Mouse (Mus musculus) cortical plate, adult 2 months (tissue): ENCODE data around the gene Dph5. TPM values are rescaled to one million over a fixed set of nuclear protein-coding genes. Genes with fewer than 3 reads are reported as not detected.

Source experiments
- H3K27ac ChIP-seq: fragments of 200-500 bp; 2 replicates; pipeline ENCODE4 v1.5.1; 2012; ENCODE audit warnings: low read length, control low read depth, inconsistent platforms; ENCODE audit not compliant: insufficient read depth
- H3K4me1 ChIP-seq: fragments of 200-500 bp; 2 replicates; pipeline ENCODE4 v1.6.1; 2011; ENCODE audit warnings: low read length; ENCODE audit not compliant: control insufficient read depth, insufficient read depth
- H3K4me3 ChIP-seq: fragments of 200-500 bp; 2 replicates; pipeline ENCODE4 v1.5.1; 2011; ENCODE audit warnings: mild to moderate bottlenecking, low read length, control low read depth; ENCODE audit not compliant: insufficient read depth
- CTCF ChIP-seq: fragments of 200-500 bp; IDR thresholded peaks from 2 replicates; pipeline ENCODE4 v1.5.1; 2011; ENCODE audit warnings: mild to moderate bottlenecking, control low read depth, low read length; ENCODE audit not compliant: insufficient read depth; ENCODE audit errors: extremely low read depth
- POLR2A ChIP-seq: fragments of 200-500 bp; IDR thresholded peaks from 2 replicates; pipeline ENCODE4 v1.6.1; 2011; ENCODE audit warnings: mild to moderate bottlenecking, low read length, control low read depth; ENCODE audit not compliant: insufficient read depth; ENCODE audit errors: extremely low read depth
- polyA plus RNA-seq: library from polyadenylated mRNA; depleted of rRNA; stranded (reverse); fragments of >200 nt; gene quantifications from 2 replicates; pipeline ENCODE4 v1.2.3, GENCODE M21; 2012; rRNA removed

Dph5 gene
- polyA plus RNA-seq, 1 experiment: 14.2 TPM

DNA sequence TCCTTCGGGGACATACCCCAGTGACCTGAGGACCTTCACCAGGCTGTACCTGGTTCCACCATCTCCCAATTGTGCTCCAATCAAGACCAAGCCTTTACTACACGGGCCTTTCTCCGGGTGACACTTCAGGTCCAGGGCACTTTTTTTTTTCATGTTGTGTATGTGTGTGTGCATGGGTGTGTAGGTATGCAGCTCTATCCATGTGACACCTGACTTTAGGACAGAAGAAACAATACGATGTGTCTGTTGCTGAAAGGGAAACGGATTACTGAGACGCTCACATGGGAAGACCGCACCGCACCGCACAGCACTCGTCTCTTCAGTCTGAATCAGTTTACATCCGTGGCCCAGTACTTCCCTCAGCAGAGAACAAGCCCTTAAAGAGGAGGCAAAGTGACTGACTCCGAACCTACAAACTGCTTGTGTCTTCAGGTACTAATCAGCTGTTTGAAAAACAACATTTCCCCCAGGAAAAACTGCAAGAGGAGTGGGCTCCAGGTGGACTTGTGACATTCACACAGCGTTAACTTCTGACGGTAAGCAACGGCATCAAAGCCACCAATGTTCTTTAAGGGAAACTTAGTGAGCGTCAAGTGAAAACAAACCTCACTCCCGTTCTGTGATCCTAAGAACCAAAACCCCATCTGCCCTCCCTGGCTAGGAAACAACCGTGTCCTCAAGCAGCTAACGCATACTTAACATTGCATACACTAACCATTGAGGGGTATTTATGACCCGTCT is 83.6 kb downstream of the Dph5 start:
- no peak overlapping the region for H3K27ac ChIP-seq
- no peaks in the 10 kb centered on the region for H3K4me1 ChIP-seq
- H3K4me3 ChIP-seq: no peak overlapping the region
- no peak for TF ChIP-seq CTCF
- TF ChIP-seq POLR2A: no peak

- no peak overlapping the region for H3K27ac ChIP-seq
- H3K4me1 ChIP-seq: no peaks in the 10 kb centered on the region
- no peak overlapping the region for H3K4me3 ChIP-seq
- TF ChIP-seq POLR2A: no peak
- no peak for TF ChIP-seq CTCF
Observed at GRCm38 (mm10) chr3:115971891-115972646, 84.4 kb downstream of the Dph5 start.

GRCm38 (mm10) chr3:115974228-115974627 is 86.6 kb downstream of the Dph5 start:
- no peak overlapping the region for H3K27ac ChIP-seq
- H3K4me1 ChIP-seq: no peaks in the 10 kb centered on the region
- no peak overlapping the region for H3K4me3 ChIP-seq
- TF ChIP-seq CTCF (no peak), POLR2A (no peak)

DNA sequence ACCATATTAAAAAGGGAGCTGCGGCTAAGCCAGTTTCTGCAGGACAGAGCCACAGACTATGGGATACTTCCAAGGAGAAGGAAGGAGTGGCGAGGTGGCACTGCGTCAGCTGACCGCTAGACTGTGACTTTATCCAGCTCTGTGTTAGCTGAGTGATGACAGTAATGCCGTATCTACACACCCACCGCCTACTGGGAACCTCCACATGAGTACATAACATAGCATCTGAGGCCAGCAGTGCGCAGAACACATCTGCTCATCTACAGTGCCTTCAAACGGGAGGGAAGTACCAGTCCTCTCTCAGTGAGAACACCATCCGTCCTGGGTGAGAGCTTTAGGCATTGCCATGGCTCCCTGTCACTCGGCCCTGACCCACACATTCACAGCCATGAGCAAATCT is 87.4 kb downstream of the Dph5 start:
- H3K27ac ChIP-seq: no peak overlapping the region
- H3K4me3 ChIP-seq: no peak overlapping the region
- H3K4me1 ChIP-seq: no peaks in the 10 kb centered on the region
- TF ChIP-seq CTCF (no peak), POLR2A (no peak)

GRCm38 (mm10) chr3:115979000-115979399 is 91.4 kb downstream of the Dph5 start:
- H3K4me3 ChIP-seq: no peak overlapping the region
- H3K27ac ChIP-seq: no peak overlapping the region
- peaks cover 2% of the 10 kb centered on the region; the same call in 1 of the 2 replicates for H3K4me1 ChIP-seq
- TF ChIP-seq CTCF: no peak
- no peak for TF ChIP-seq POLR2A

DNA sequence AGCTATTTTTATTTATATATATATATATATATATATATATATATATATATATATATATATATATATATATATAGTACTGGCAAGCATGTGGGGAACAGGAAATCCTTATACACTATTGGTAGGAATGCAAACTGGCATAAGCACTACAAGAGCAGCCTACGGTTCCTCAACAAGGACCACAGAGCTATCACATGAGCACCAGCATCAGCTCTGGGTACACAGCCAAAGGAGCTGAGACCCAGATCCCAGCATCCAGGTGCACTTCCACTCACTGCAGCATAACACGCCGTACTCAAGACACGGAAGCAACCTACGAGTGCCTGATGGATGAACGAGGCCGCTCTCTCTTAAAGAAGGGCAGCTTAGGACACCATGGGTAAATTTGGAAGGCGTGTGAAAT is 95.6 kb downstream of the Dph5 start:
- TF ChIP-seq POLR2A (no peak), CTCF (no peak)
- H3K4me1 ChIP-seq: peaks cover 2% of the 10 kb centered on the region; the same call in 1 of the 2 replicates
- H3K27ac ChIP-seq: no peak overlapping the region
- no peak overlapping the region for H3K4me3 ChIP-seq

Other genes with a start within 250 kb of the Dph5 start
- 194 and 210 TPM in 2 replicates for gene S1pr1, start 172.8 kb upstream of the Dph5 start, polyA plus RNA-seq
- gene Slc30a7, start 119.6 kb downstream of the Dph5 start, polyA plus RNA-seq: 12.5 and 13.1 TPM in 2 replicates
- 37.8 and 38.7 TPM in 2 replicates for gene Extl2, start 119.6 kb downstream of the Dph5 start, polyA plus RNA-seq
- gene Vcam1, start 241.9 kb downstream of the Dph5 start, polyA plus RNA-seq: 17.3 and 17.5 TPM in 2 replicates